Mouse (Mus musculus) hindbrain, embryonic 11.5 days (tissue): ENCODE results near the gene Rbbp8nl. TPM values are rescaled to one million over a fixed set of nuclear protein-coding genes. Genes with fewer than 3 reads are reported as not detected.
"Not testable (repeated sequence)": the region's sequence is repeated elsewhere in the genome, so short reads cannot be mapped to it uniquely, and the experiment has no call there.

Experiments
- ATAC-seq: fragments of 200-750 bp; cut with Nextera tagmentation; 2 replicates; pipeline ENCODE4 v1.8.0; 2017; ENCODE audit warnings: mild to moderate bottlenecking, moderate TSS enrichment, moderate library complexity; ENCODE audit not compliant: low FRiP score
- DNase-seq: peaks from one replicate; pipeline ENCODE4 v3.0.0-alpha.2; 2015; ENCODE audit warnings: low spot score
- H3K27ac ChIP-seq: fragments of 300-500 bp; sonication (generic); 2 replicates; pipeline ENCODE4 v1.5.1; 2014; ENCODE audit warnings: mild to moderate bottlenecking, low read depth, low read length
- H3K27me3 ChIP-seq: fragments of 300-500 bp; sonication (generic); 2 replicates; pipeline ENCODE4 v1.6.1; 2014; ENCODE audit warnings: mild to moderate bottlenecking, low read length, moderate library complexity, mixed read lengths; ENCODE audit not compliant: control insufficient read depth, insufficient read depth
- H3K36me3 ChIP-seq: fragments of 300-500 bp; sonication (generic); 2 replicates; pipeline ENCODE4 v1.6.1; 2014; ENCODE audit warnings: mild to moderate bottlenecking, low read length, moderate library complexity, mixed read lengths; ENCODE audit not compliant: control insufficient read depth, insufficient read depth
- H3K4me1 ChIP-seq: fragments of 300-500 bp; sonication (generic); replicated peaks from 2 replicates; pipeline ENCODE4 v1.6.1; 2014; ENCODE audit warnings: low read length, mixed read lengths; ENCODE audit not compliant: control insufficient read depth, insufficient read depth
- H3K4me2 ChIP-seq: fragments of 300-500 bp; sonication (generic); replicated peaks from 2 replicates; pipeline ENCODE4 v1.6.1; 2014; ENCODE audit warnings: mild to moderate bottlenecking, low read depth, low read length
- H3K4me3 ChIP-seq: fragments of 300-500 bp; sonication (generic); 2 replicates; pipeline ENCODE4 v1.5.1; 2014; ENCODE audit warnings: low read depth, low read length
- H3K9ac ChIP-seq: fragments of 300-500 bp; sonication (generic); 2 replicates; pipeline ENCODE4 v1.6.1; 2014; ENCODE audit warnings: low read depth, low read length
- H3K9me3 ChIP-seq: fragments of 300-500 bp; sonication (generic); 2 replicates; pipeline ENCODE4 v1.6.1; 2016; ENCODE audit warnings: low read length; ENCODE audit not compliant: control insufficient read depth
- WGBS: fragments of 180-500 bp; shearing (Covaris S2); extraction: QIAGEN DNeasy Blood & Tissue Kit; methylation state at CpG from one replicate; pipeline ENCODE4 v1.1.7; 2014; 5-methylcytosine and 5-hydroxymethylcytosine counted together
- polyA plus RNA-seq: library from polyadenylated mRNA; unstranded; fragments of >200 nt; fragmentation: Nextera tagmentation; extraction: Ambion mirVana; gene quantifications from 2 replicates; pipeline ENCODE4 v1.2.1, GENCODE M21; 2014

The Rbbp8nl gene
- polyA plus RNA-seq, 1 experiment from 2014 or later: not detected

- Histone ChIP-seq H3K4me2 (no peak overlapping the region), H3K36me3 (no peaks in the 10 kb centered on the region), H3K27me3 (no peaks in the 10 kb centered on the region), H3K4me1 (peaks cover 2% of the 10 kb centered on the region; the same call in 1 of the 2 replicates), H3K9ac (no peak overlapping the region), H3K27ac (no peak overlapping the region), H3K4me3 (no peak overlapping the region), H3K9me3 (no peaks in the 10 kb centered on the region)
- 73% methylated on average over 2 of the region's 2 CpGs for WGBS
- ATAC-seq (no peak), DNase-seq (no peak)
These were observed 21.7 kb downstream of the Rbbp8nl start for GRCm38 (mm10) chr2:180267955-180268354.

GRCm38 (mm10) chr2:180262891-180263290 lies 26.8 kb downstream of the Rbbp8nl start:
- H3K27me3 ChIP-seq: no peaks in the 10 kb centered on the region
- 88% methylated on average over 10 of the region's 10 CpGs for WGBS
- no peak overlapping the region for H3K4me3 ChIP-seq
- DNase-seq: no peak
- ATAC-seq: no peak
- no peaks in the 10 kb centered on the region for H3K9me3 ChIP-seq
- no peaks in the 10 kb centered on the region; the same call in 1 of the 2 replicates for H3K4me1 ChIP-seq
- H3K9ac ChIP-seq: no peak overlapping the region
- H3K27ac ChIP-seq: no peak overlapping the region
- no peaks in the 10 kb centered on the region for H3K36me3 ChIP-seq
- H3K4me2 ChIP-seq: no peak overlapping the region

GRCm38 (mm10) chr2:180262441-180262840 lies 27.2 kb downstream of the Rbbp8nl start:
- Histone ChIP-seq H3K9ac (no peak overlapping the region), H3K4me1 (no peaks in the 10 kb centered on the region; the same call in 1 of the 2 replicates), H3K27me3 (no peaks in the 10 kb centered on the region), H3K27ac (no peak overlapping the region), H3K36me3 (no peaks in the 10 kb centered on the region), H3K4me3 (no peak overlapping the region), H3K9me3 (no peaks in the 10 kb centered on the region), H3K4me2 (no peak overlapping the region)
- no peak for ATAC-seq
- WGBS: 81% methylated on average over 3 of the region's 3 CpGs
- DNase-seq: peak; percentile 4

GRCm38 (mm10) chr2:180261901-180262300 lies 27.8 kb downstream of the Rbbp8nl start:
- H3K4me1 ChIP-seq: no peaks in the 10 kb centered on the region; the same call in 1 of the 2 replicates
- H3K27ac ChIP-seq: no peak overlapping the region
- no peak for ATAC-seq
- no peaks in the 10 kb centered on the region for H3K27me3 ChIP-seq
- no peak for DNase-seq
- H3K4me3 ChIP-seq: no peak overlapping the region
- no peak overlapping the region for H3K9ac ChIP-seq
- no peak overlapping the region for H3K4me2 ChIP-seq
- H3K9me3 ChIP-seq: no peaks in the 10 kb centered on the region
- H3K36me3 ChIP-seq: no peaks in the 10 kb centered on the region
- WGBS: 91% methylated on average over 7 of the region's 7 CpGs

GRCm38 (mm10) chr2:180260610-180261480 lies 28.8 kb downstream of the Rbbp8nl start:
- H3K36me3 ChIP-seq: no peaks in the 10 kb centered on the region
- H3K9ac ChIP-seq: no peak overlapping the region
- H3K27me3 ChIP-seq: no peaks in the 10 kb centered on the region
- no peak overlapping the region for H3K27ac ChIP-seq
- no peaks in the 10 kb centered on the region; the same call in 1 of the 2 replicates for H3K4me1 ChIP-seq
- H3K4me2 ChIP-seq: no peak overlapping the region
- WGBS: 68% methylated on average over 8 of the region's 8 CpGs
- no peak overlapping the region for H3K4me3 ChIP-seq
- peak; percentile 1 for DNase-seq
- ATAC-seq: no peak
- no peaks in the 10 kb centered on the region for H3K9me3 ChIP-seq

- not testable (repeated sequence) for ATAC-seq
These were observed 29.7 kb downstream of the Rbbp8nl start for GRCm38 (mm10) chr2:180259826-180260609.

GRCm38 (mm10) chr2:180258951-180259484 lies 30.7 kb downstream of the Rbbp8nl start:
- H3K4me3 ChIP-seq, H3K9me3 ChIP-seq, H3K27ac ChIP-seq, H3K9ac ChIP-seq, H3K4me2 ChIP-seq, ATAC-seq, DNase-seq, H3K4me1 ChIP-seq, H3K36me3 ChIP-seq, H3K27me3 ChIP-seq: not testable (repeated sequence)
- 82% methylated on average over 10 of the region's 10 CpGs for WGBS

More at GRCm38 (mm10) chr2:180259826-180260609, 29.7 kb downstream of the Rbbp8nl start:
- not testable (repeated sequence) for H3K4me3 ChIP-seq, H3K36me3 ChIP-seq, H3K27ac ChIP-seq, H3K27me3 ChIP-seq, H3K4me1 ChIP-seq, H3K4me2 ChIP-seq, H3K9ac ChIP-seq, H3K9me3 ChIP-seq, DNase-seq
- 75% methylated on average over 17 of the region's 17 CpGs for WGBS

- Histone ChIP-seq H3K4me3 (peak overlapping the region; percentile 92), H3K36me3 (no peaks in the 10 kb centered on the region)
- WGBS: 56% methylated on average over 11 of the region's 11 CpGs
These were observed 31.5 kb downstream of the Rbbp8nl start for GRCm38 (mm10) chr2:180257963-180258865.

More at GRCm38 (mm10) chr2:180257963-180258865, 31.5 kb downstream of the Rbbp8nl start:
- Histone ChIP-seq H3K4me1 (no peaks in the 10 kb centered on the region; the same call in 1 of the 2 replicates), H3K9ac (peak overlapping the region; percentile 93), H3K4me2 (peak overlapping the region; percentile 64), H3K27ac (no peak overlapping the region), H3K27me3 (no peaks in the 10 kb centered on the region), H3K9me3 (no peaks in the 10 kb centered on the region)
- DNase-seq (peak; percentile 5), ATAC-seq (no peak)
